ENCODE assay signal across 30 mouse cellular contexts in genomic region chr5:98987634-98988033, GRCm38 (mm10). TPM values are rescaled to one million over a fixed set of nuclear protein-coding genes. Genes with fewer than 3 reads are reported as not detected.
DNase-seq lines count a peak whose midpoint lies in the region; ATAC-seq and TF ChIP-seq lines count a peak whose summit lies in the region.
"Had no signal": no experiment of that assay in that cellular context is flagged by ENCODE, and none has a peak within 500 bp of the region (broad histone marks: within the 10 kb centered on the region; RNA-seq: fewer than 3 reads in every experiment).

No protein-coding gene starts in this region.

- intact Hi-C loops in heart, postnatal 36 days (cut with DNase I), result no loop called here

- 23% methylated on average over 1 of the region's 1 CpGs for WGBS in hindbrain, embryonic 12.5 days
- 37% methylated on average over 1 of the region's 1 CpGs for WGBS in hindbrain, embryonic 10.5 days
- WGBS in forebrain, embryonic 14.5 days, result 0% methylated on average over 1 of the region's 1 CpGs
- WGBS in midbrain, embryonic 13.5 days, result 17% methylated on average over 1 of the region's 1 CpGs

- no peak overlapping the region for H3K27ac ChIP-seq in hindbrain, embryonic 12.5 days
- no peak overlapping the region for H3K27ac ChIP-seq in hindbrain, embryonic 10.5 days
- H3K27ac ChIP-seq in forebrain, embryonic 14.5 days (ENCODE audit: low read depth, low read length), result peak overlapping the region; percentile 61
- H3K27ac ChIP-seq in midbrain, embryonic 13.5 days, result peak overlapping the region; percentile 52; the same call in 1 of the 2 replicates
- H3K27ac ChIP-seq: embryonic facial prominence, embryonic 12.5 days; heart, embryonic 13.5 days; hindbrain, embryonic 15.5 days; intestine, embryonic 15.5 days; kidney, postnatal 0 days; liver, embryonic 14.5 days; macrophage; stomach, embryonic 15.5 days had no signal

- DNase-seq in hindbrain, embryonic 10.5 days (ENCODE audit: low spot score), result no peak
- DNase-seq in brain, embryonic 14.5 days (ENCODE audit: low read depth), result peak; percentile 81
- peak; percentile 62 for DNase-seq in forebrain, embryonic 14.5 days (ENCODE audit: low spot score)
- DNase-seq in heart, postnatal 36 days, result no peak
- no peak for DNase-seq in layer of hippocampus, postnatal 10 days (ENCODE audit: low spot score in 2 of 2)
- DNase-seq in embryo, embryonic 10 days (ENCODE audit: low spot score), result no peak
- DNase-seq: adrenal gland, postnatal 10 days; cerebellum, adult 18-20 months; cerebellum, postnatal 10 days; heart, postnatal 10 days; kidney, adult 8-10 months; kidney, postnatal 4 days; liver; lung, adult 2 months; lung, postnatal 10 days; right cerebral cortex, postnatal 25 days; thymus, postnatal 14 days had no signal

- no peaks in the 10 kb centered on the region for H3K27me3 ChIP-seq in hindbrain, embryonic 12.5 days
- no peaks in the 10 kb centered on the region for H3K27me3 ChIP-seq in hindbrain, embryonic 10.5 days (ENCODE audit: insufficient read depth, poor library complexity, severe bottlenecking)
- no peaks in the 10 kb centered on the region for H3K27me3 ChIP-seq in forebrain, embryonic 14.5 days (replicated peaks; ENCODE audit: control insufficient read depth, insufficient read depth, low read length)
- no peaks in the 10 kb centered on the region for H3K27me3 ChIP-seq in midbrain, embryonic 13.5 days
- H3K27me3 ChIP-seq: embryonic facial prominence, embryonic 12.5 days; heart, embryonic 13.5 days; hindbrain, embryonic 15.5 days; intestine, embryonic 15.5 days; stomach, embryonic 15.5 days had no signal

- no peaks in the 10 kb centered on the region for H3K9me3 ChIP-seq in hindbrain, embryonic 12.5 days (replicated peaks)
- H3K9me3 ChIP-seq in hindbrain, embryonic 10.5 days, result no peaks in the 10 kb centered on the region
- H3K9me3 ChIP-seq in forebrain, embryonic 14.5 days (replicated peaks; ENCODE audit: control insufficient read depth, low read length), result no peaks in the 10 kb centered on the region
- no peaks in the 10 kb centered on the region for H3K9me3 ChIP-seq in midbrain, embryonic 13.5 days
- H3K9me3 ChIP-seq: embryonic facial prominence, embryonic 12.5 days; heart, embryonic 13.5 days; hindbrain, embryonic 15.5 days; intestine, embryonic 15.5 days; stomach, embryonic 15.5 days had no signal

- peaks cover 11% of the 10 kb centered on the region for H3K4me1 ChIP-seq in hindbrain, embryonic 12.5 days
- H3K4me1 ChIP-seq in hindbrain, embryonic 10.5 days (replicated peaks), result peaks cover 18% of the 10 kb centered on the region
- H3K4me1 ChIP-seq in forebrain, embryonic 14.5 days (ENCODE audit: control insufficient read depth, insufficient read depth, low read length), result peaks cover 26% of the 10 kb centered on the region
- H3K4me1 ChIP-seq in midbrain, embryonic 13.5 days (replicated peaks), result peaks cover 40% of the 10 kb centered on the region
- H3K4me1 ChIP-seq: intestine, embryonic 15.5 days; stomach, embryonic 15.5 days had no signal

- no peak for TF ChIP-seq POLR2A in brain, embryonic 14.5 days (IDR thresholded peaks at IDR 0.05; ENCODE audit: borderline replicate concordance, extremely low read depth, insufficient read depth, insufficient read length, poor library complexity, severe bottlenecking)

- TF ChIP-seq CTCF in brain, embryonic 14.5 days (IDR thresholded peaks at IDR 0.05; ENCODE audit: borderline replicate concordance, extremely low read depth, insufficient read depth, insufficient read length), result no peak

- no peak overlapping the region for H3K9ac ChIP-seq in hindbrain, embryonic 12.5 days
- no peak overlapping the region for H3K9ac ChIP-seq in forebrain, embryonic 14.5 days (ENCODE audit: low read length)
- H3K9ac ChIP-seq in midbrain, embryonic 13.5 days (replicated peaks), result no peak overlapping the region
- H3K9ac ChIP-seq: embryonic facial prominence, embryonic 12.5 days; heart, embryonic 13.5 days; hindbrain, embryonic 15.5 days; intestine, embryonic 15.5 days; liver, embryonic 14.5 days; stomach, embryonic 15.5 days had no signal

- H3K4me3 ChIP-seq in hindbrain, embryonic 12.5 days, result no peak overlapping the region
- H3K4me3 ChIP-seq in hindbrain, embryonic 10.5 days, result no peak overlapping the region
- no peak overlapping the region for H3K4me3 ChIP-seq in forebrain, embryonic 14.5 days (ENCODE audit: low read depth, low read length)
- no peak overlapping the region for H3K4me3 ChIP-seq in midbrain, embryonic 13.5 days (replicated peaks)
- H3K4me3 ChIP-seq: embryonic facial prominence, embryonic 12.5 days; heart, embryonic 13.5 days; hindbrain, embryonic 15.5 days; intestine, embryonic 15.5 days; stomach, embryonic 15.5 days had no signal

- no peaks in the 10 kb centered on the region for H3K36me3 ChIP-seq in hindbrain, embryonic 12.5 days
- no peaks in the 10 kb centered on the region for H3K36me3 ChIP-seq in hindbrain, embryonic 10.5 days
- no peaks in the 10 kb centered on the region for H3K36me3 ChIP-seq in forebrain, embryonic 14.5 days (ENCODE audit: control insufficient read depth, insufficient read depth, low read length)
- no peaks in the 10 kb centered on the region for H3K36me3 ChIP-seq in midbrain, embryonic 13.5 days
- H3K36me3 ChIP-seq: embryonic facial prominence, embryonic 12.5 days; G1E; heart, embryonic 13.5 days; hindbrain, embryonic 15.5 days; intestine, embryonic 15.5 days; stomach, embryonic 15.5 days had no signal

- peak; percentile 88 for ATAC-seq in hindbrain, embryonic 12.5 days (ENCODE audit: low FRiP score)
- ATAC-seq in forebrain, embryonic 14.5 days, result peak; percentile 83
- peak; percentile 89 for ATAC-seq in midbrain, embryonic 13.5 days
- ATAC-seq: intestine, embryonic 15.5 days had no signal

- H3K4me2 ChIP-seq in hindbrain, embryonic 12.5 days (replicated peaks), result no peak overlapping the region
- no peak overlapping the region for H3K4me2 ChIP-seq in forebrain, embryonic 14.5 days (ENCODE audit: low read length)
- H3K4me2 ChIP-seq in midbrain, embryonic 13.5 days (replicated peaks), result no peak overlapping the region
- H3K4me2 ChIP-seq: embryonic facial prominence, embryonic 12.5 days; heart, embryonic 13.5 days; hindbrain, embryonic 15.5 days; intestine, embryonic 15.5 days; stomach, embryonic 15.5 days had no signal

RNA-seq across cellular contexts. Expression of gene Prkg2, which starts 49.5 kb away (rescaled TPM):
- 2.8 TPM in 2 replicates for polyA plus RNA-seq in hindbrain, embryonic 12.5 days (2016; fragmentation: Nextera tagmentation; extraction: Ambion mirVana)
- 1.3 and 1.6 TPM in 2 replicates for polyA plus RNA-seq in hindbrain, embryonic 10.5 days (2016; fragmentation: Nextera tagmentation; extraction: Ambion mirVana)
- 0.74 and 1.1 TPM in 2 replicates for polyA plus RNA-seq in brain, embryonic 14.5 days (2012; rRNA removed)
- polyA plus RNA-seq in forebrain, embryonic 14.5 days (2014; fragmentation: Nextera tagmentation; extraction: Ambion mirVana), result 0.75 and 0.97 TPM in 2 replicates
- 1.5 and 3.4 TPM in 2 replicates for polyA plus RNA-seq in midbrain, embryonic 13.5 days (2015; fragmentation: Nextera tagmentation; extraction: Ambion mirVana)
- under 1 TPM; 0.22 to 0.27 TPM for total RNA-seq in heart, postnatal 36 days (2021)
- 1 to 10 TPM; 2.3 to 2.4 TPM for total RNA-seq in layer of hippocampus, postnatal 10 days (2021)
- total RNA-seq: megakaryocyte-erythroid progenitor cell, adult 5-6 weeks; neutrophil, adult 5-6 weeks had no signal
- polyA plus RNA-seq: G1E, macrophage had no signal

Comparison
In these comparisons a context has a peak if more than half of its experiments do, and no peak if none do; other contexts are left out.
1. H3K27ac ChIP-seq: peak in forebrain, embryonic 14.5 days (single experiment) and midbrain, embryonic 13.5 days (single experiment); none in hindbrain, embryonic 12.5 days (single experiment) and hindbrain, embryonic 10.5 days (single experiment).
2. DNase-seq: peak in brain, embryonic 14.5 days (single experiment) and forebrain, embryonic 14.5 days (single experiment); none in hindbrain, embryonic 10.5 days (single experiment), heart, postnatal 36 days (0 of 2), layer of hippocampus, postnatal 10 days (0 of 2) and embryo, embryonic 10 days (single experiment).
3. Peak in every context shown above with its lines, with median percentiles within 50 percentile points of each other: ATAC-seq.